Mouse (Mus musculus) bone marrow, adult 2 months (tissue): ENCODE measurements around the gene Lrrc51. TPM values are rescaled to one million over a fixed set of nuclear protein-coding genes. Genes with fewer than 3 reads are reported as not detected.

Experiments
- H3K27ac ChIP-seq: fragments of 200-500 bp; 2 replicates; pipeline ENCODE4 v1.5.1; 2012; ENCODE audit warnings: low read depth, mild to moderate bottlenecking, control low read depth, inconsistent platforms, low read length; ENCODE audit not compliant: control insufficient read depth, poor library complexity, insufficient read depth
- H3K4me1 ChIP-seq: fragments of 200-500 bp; 2 replicates; pipeline ENCODE4 v1.6.1; 2011; ENCODE audit warnings: low read length; ENCODE audit not compliant: control insufficient read depth, insufficient read depth
- H3K4me3 ChIP-seq: fragments of 200-500 bp; replicated peaks from 2 replicates; pipeline ENCODE3; 2011; ENCODE audit warnings: mild to moderate bottlenecking, low read depth, low read length, control low read depth; ENCODE audit not compliant: control insufficient read depth
- CTCF ChIP-seq: fragments of 200-500 bp; IDR thresholded peaks from 2 replicates; pipeline ENCODE4 v1.5.1; 2011; ENCODE audit warnings: low read length, control low read depth; ENCODE audit not compliant: control insufficient read depth, insufficient read depth
- POLR2A ChIP-seq: fragments of 200-500 bp; IDR thresholded peaks from 2 replicates; pipeline ENCODE4 v1.6.1; 2011; ENCODE audit warnings: low read depth, mild to moderate bottlenecking, control low read depth, low read length, borderline replicate concordance; ENCODE audit not compliant: control insufficient read depth
- WGBS: fragments of 180-500 bp; shearing (Covaris S2); methylation state at CpG from one replicate; pipeline ENCODE4 v1.1.7; 2018; 5-methylcytosine and 5-hydroxymethylcytosine counted together
- polyA plus RNA-seq: library from polyadenylated mRNA; stranded (reverse); fragments of >200 nt; gene quantifications from 2 replicates; pipeline ENCODE4 v1.2.4, GENCODE M21; 2011; ENCODE audit warnings: low replicate concordance; ENCODE audit not compliant: missing spikeins, insufficient read depth, insufficient read length

The Lrrc51 gene
- polyA plus RNA-seq, 1 experiment: not detected

DNA sequence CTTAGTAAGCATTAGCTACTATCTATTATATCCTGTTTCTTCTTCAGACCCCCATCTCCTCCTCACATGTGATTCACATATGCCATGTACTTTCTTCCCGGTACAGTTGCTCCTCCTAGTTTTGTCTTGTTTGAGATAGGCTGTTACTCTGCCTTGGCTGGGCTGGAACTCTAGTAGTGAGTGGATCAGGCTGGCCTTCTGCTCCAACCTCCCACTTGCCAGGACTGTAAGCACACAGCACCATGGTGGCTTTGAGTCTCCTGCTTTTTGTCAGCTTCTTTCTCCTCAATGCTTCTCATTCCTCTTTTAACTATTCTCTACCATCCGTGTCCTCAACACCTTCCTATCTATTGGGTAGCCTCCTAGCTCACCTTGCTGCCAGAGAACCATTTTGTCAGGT, 35.1 kb upstream of the Lrrc51 start:
- no peak overlapping the region for H3K27ac ChIP-seq
- TF ChIP-seq CTCF (no peak), POLR2A (no peak)
- no peak overlapping the region for H3K4me3 ChIP-seq
- H3K4me1 ChIP-seq: no peaks in the 10 kb centered on the region; the same call in 1 of the 2 replicates
- 74% methylated on average over 2 of the region's 2 CpGs for WGBS

DNA sequence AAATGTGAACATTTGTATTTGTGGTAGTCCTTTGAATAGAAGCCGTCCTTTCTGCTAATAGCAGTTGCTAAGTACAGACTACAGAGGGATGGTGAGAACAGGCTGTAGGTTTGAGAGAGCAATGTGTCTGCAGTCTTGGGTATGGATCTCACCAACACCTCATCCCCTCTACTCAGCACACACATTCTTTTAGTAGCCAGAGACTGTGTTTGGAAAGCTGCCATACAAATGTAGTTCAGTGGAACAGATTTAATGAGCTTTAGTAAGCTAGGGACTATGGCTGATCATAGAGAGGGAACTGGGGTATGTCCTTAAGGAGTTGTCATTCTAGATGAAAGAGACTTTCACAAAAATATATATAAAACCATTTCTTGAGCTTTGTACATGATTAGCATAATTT, 33.6 kb upstream of the Lrrc51 start:
- no peaks in the 10 kb centered on the region; the same call in 1 of the 2 replicates for H3K4me1 ChIP-seq

DNA sequence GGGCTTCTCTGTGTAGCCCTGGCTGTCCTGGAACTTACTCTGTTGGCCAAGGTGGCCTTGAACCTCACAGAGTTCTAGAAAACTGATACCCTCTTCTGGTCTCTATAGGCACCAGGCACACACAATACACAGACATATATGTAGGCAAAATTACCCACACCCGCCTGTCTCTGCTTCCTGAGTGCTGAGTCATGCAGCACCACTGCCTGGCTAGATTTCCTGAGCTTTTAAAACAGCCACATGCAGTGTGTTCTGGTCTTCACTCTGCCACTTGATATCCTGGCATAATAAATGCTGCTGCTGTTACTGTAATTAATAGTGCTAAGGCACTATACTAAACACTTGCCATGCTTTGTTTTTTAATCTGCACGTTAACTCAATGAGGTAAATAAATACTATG, 31.9 kb upstream of the Lrrc51 start:
- TF ChIP-seq CTCF (no peak), POLR2A (no peak)
- H3K4me3 ChIP-seq: no peak overlapping the region
- H3K4me1 ChIP-seq: no peaks in the 10 kb centered on the region; the same call in 1 of the 2 replicates
- no peak overlapping the region for H3K27ac ChIP-seq
- 20% methylated on average over 2 of the region's 2 CpGs for WGBS

More for the DNA sequence above, 33.6 kb upstream of the Lrrc51 start:
- H3K4me3 ChIP-seq: no peak overlapping the region
- WGBS: 86% methylated on average over 1 of the region's 1 CpGs
- H3K27ac ChIP-seq: no peak overlapping the region
- no peak for TF ChIP-seq CTCF
- TF ChIP-seq POLR2A: no peak

GRCm38 (mm10) chr7:101964551-101964950, 30.9 kb upstream of the Lrrc51 start:
- TF ChIP-seq POLR2A (no peak), CTCF (no peak)
- H3K4me3 ChIP-seq: no peak overlapping the region
- H3K27ac ChIP-seq: no peak overlapping the region
- H3K4me1 ChIP-seq: no peaks in the 10 kb centered on the region; the same call in 1 of the 2 replicates
- 78% methylated on average over 4 of the region's 4 CpGs for WGBS

- 69% methylated on average over 2 of the region's 2 CpGs for WGBS
- Histone ChIP-seq H3K27ac (no peak overlapping the region), H3K4me1 (no peaks in the 10 kb centered on the region; the same call in 1 of the 2 replicates), H3K4me3 (no peak overlapping the region)
- TF ChIP-seq CTCF (no peak), POLR2A (no peak)
Observed at GRCm38 (mm10) chr7:101963621-101964020, 29.9 kb upstream of the Lrrc51 start.

GRCm38 (mm10) chr7:101962829-101963228, 29.1 kb upstream of the Lrrc51 start:
- WGBS: 95% methylated on average over 2 of the region's 2 CpGs
- TF ChIP-seq CTCF (no peak), POLR2A (no peak)
- Histone ChIP-seq H3K4me1 (no peaks in the 10 kb centered on the region; the same call in 1 of the 2 replicates), H3K27ac (no peak overlapping the region), H3K4me3 (no peak overlapping the region)

DNA sequence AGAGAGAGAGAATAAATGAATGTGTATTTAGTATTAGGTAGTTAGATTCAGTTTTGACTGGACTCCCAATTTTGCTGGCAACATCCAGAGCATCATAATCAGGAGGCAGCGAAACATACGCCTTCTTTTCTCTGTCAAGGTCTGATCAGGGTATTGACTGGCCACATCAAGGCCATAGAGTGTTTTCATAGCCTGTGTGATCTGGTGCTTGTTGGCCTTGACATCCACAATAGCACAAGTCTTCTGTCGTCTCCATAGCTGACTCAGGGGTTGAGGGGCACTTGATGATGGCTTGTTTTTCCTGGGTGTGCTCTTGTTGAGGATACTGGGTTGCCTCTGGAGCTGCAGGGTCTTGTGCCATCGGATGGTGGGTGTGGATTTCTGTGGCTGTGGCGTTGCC, 23.2 kb upstream of the Lrrc51 start:
- Histone ChIP-seq H3K27ac (no peak overlapping the region), H3K4me1 (no peaks in the 10 kb centered on the region; the same call in 1 of the 2 replicates), H3K4me3 (no peak overlapping the region)
- TF ChIP-seq POLR2A: no peak
- no peak for TF ChIP-seq CTCF
- 85% methylated on average over 5 of the region's 5 CpGs for WGBS

DNA sequence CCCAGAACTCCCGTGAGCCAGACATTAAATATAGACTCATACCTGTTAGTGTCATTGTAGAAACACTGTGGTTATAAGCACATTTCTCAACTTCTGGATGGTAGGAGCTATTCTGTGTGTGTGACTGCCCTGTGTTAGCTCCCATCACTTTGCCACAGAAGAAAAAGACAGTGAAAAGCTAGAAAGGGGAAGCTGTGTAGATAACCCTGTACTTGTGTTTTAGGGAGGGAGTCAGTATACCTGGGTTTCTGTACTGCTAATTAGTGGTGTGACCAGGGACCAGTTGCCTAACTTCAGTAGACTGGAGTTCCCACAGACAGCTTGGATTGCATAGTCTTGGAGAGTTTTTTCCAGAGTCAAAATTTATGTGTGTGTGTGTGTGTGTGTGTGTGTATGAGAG, 22.8 kb upstream of the Lrrc51 start:
- 35% methylated on average over 1 of the region's 1 CpGs for WGBS
- Histone ChIP-seq H3K4me1 (no peaks in the 10 kb centered on the region; the same call in 1 of the 2 replicates), H3K4me3 (no peak overlapping the region), H3K27ac (no peak overlapping the region)
- TF ChIP-seq POLR2A (no peak), CTCF (no peak)

DNA sequence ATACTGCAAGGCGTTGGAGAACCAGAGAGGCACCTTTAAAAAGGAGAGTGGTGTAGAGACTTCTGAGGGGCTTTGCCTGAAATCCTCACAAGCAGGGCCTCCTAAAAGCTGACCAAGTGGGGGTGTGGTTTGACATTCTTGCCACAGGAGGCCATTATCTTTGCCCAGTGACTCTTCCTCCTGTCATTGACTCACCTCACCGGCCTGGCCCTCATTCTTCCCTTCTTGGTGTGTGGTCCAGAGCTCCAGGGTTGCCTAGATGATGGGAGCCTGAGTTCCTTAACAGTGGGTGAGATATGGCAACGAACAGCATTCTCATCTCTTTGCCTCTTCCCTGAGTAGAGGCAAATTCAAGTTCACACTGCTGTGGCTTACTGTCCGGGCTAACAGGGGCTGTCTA, 22.2 kb upstream of the Lrrc51 start:
- no peak overlapping the region for H3K4me3 ChIP-seq
- H3K27ac ChIP-seq: no peak overlapping the region
- no peaks in the 10 kb centered on the region; the same call in 1 of the 2 replicates for H3K4me1 ChIP-seq
- WGBS: 61% methylated on average over 4 of the region's 4 CpGs
- no peak for TF ChIP-seq CTCF
- no peak for TF ChIP-seq POLR2A
